Mouse (Mus musculus) forebrain, embryonic 11.5 days (tissue): Measurements from ENCODE around the gene Aars. TPM values are rescaled to one million over a fixed set of nuclear protein-coding genes. Genes with fewer than 3 reads are reported as not detected.

ENCODE experiments used
- ATAC-seq: fragments of 200-750 bp; cut with Nextera tagmentation; replicated peaks from 2 replicates; pipeline ENCODE4 v1.8.0; 2017; ENCODE audit warnings: moderate TSS enrichment; ENCODE audit not compliant: low FRiP score
- DNase-seq: peaks from one replicate; pipeline ENCODE4 v3.0.0-alpha.2; 2017; ENCODE audit warnings: low spot score
- H3K27ac ChIP-seq: fragments of 300-500 bp; sonication (generic); 2 replicates; pipeline ENCODE4 v1.5.1; 2014; ENCODE audit warnings: low read depth, low read length
- H3K27me3 ChIP-seq: fragments of 300-500 bp; sonication (generic); 2 replicates; pipeline ENCODE4 v1.6.1; 2014; ENCODE audit warnings: mild to moderate bottlenecking, low read length, mixed read lengths; ENCODE audit not compliant: control insufficient read depth, insufficient read depth
- H3K36me3 ChIP-seq: fragments of 300-500 bp; sonication (generic); 2 replicates; pipeline ENCODE4 v1.6.1; 2014; ENCODE audit warnings: mild to moderate bottlenecking, low read length, moderate library complexity, mixed read lengths; ENCODE audit not compliant: control insufficient read depth, insufficient read depth
- H3K4me1 ChIP-seq: fragments of 300-500 bp; sonication (generic); replicated peaks from 2 replicates; pipeline ENCODE4 v1.6.1; 2014; ENCODE audit warnings: low read length, mixed read lengths; ENCODE audit not compliant: control insufficient read depth, insufficient read depth
- H3K4me2 ChIP-seq: fragments of 300-500 bp; sonication (generic); 2 replicates; pipeline ENCODE4 v1.6.1; 2014; ENCODE audit warnings: low read depth, mild to moderate bottlenecking, low read length, moderate library complexity, mixed read lengths; ENCODE audit not compliant: severe bottlenecking
- H3K4me3 ChIP-seq: fragments of 300-500 bp; sonication (generic); 2 replicates; pipeline ENCODE4 v1.5.1; 2014; ENCODE audit warnings: low read depth, low read length
- H3K9ac ChIP-seq: fragments of 300-500 bp; sonication (generic); 2 replicates; pipeline ENCODE4 v1.6.1; 2014; ENCODE audit warnings: low read length
- H3K9me3 ChIP-seq: fragments of 300-500 bp; sonication (generic); 2 replicates; pipeline ENCODE4 v1.6.1; 2016; ENCODE audit warnings: low read length, mixed read lengths; ENCODE audit not compliant: control insufficient read depth
- WGBS: fragments of 180-500 bp; shearing (Covaris S2); extraction: QIAGEN DNeasy Blood & Tissue Kit; methylation state at CpG from one replicate; pipeline ENCODE4 v1.1.7; 2014; 5-methylcytosine and 5-hydroxymethylcytosine counted together
- polyA plus RNA-seq: library from polyadenylated mRNA; unstranded; fragments of >200 nt; fragmentation: Nextera tagmentation; extraction: Ambion mirVana; gene quantifications from 2 replicates; pipeline ENCODE4 v1.2.1, GENCODE M21; 2014

The Aars gene
- polyA plus RNA-seq, 1 experiment from 2014 or later = 79.0 TPM

- H3K4me2 ChIP-seq = peak overlapping the region; percentile 84
- H3K4me1 ChIP-seq = no peaks in the 10 kb centered on the region
- H3K9ac ChIP-seq = peak overlapping the region; percentile 84
- peak overlapping the region; percentile 72 for H3K4me3 ChIP-seq
- H3K27ac ChIP-seq = no peak overlapping the region
- no peaks in the 10 kb centered on the region for H3K27me3 ChIP-seq
- H3K9me3 ChIP-seq = no peaks in the 10 kb centered on the region
- DNase-seq (peak; percentile 86), ATAC-seq (peak; percentile 88)
- under 1% methylated on average over 31 of the region's 31 CpGs for WGBS
- H3K36me3 ChIP-seq = no peaks in the 10 kb centered on the region
Measured at GRCm38 (mm10) chr8:111027391-111027937, 5.5 kb upstream of the Aars start.

- Histone ChIP-seq H3K4me3 (no peak overlapping the region), H3K9ac (no peak overlapping the region), H3K9me3 (no peaks in the 10 kb centered on the region), H3K27me3 (no peaks in the 10 kb centered on the region), H3K36me3 (no peaks in the 10 kb centered on the region), H3K4me2 (no peak overlapping the region), H3K27ac (no peak overlapping the region), H3K4me1 (no peaks in the 10 kb centered on the region; the same call in 1 of the 2 replicates)
- 62% methylated on average over 4 of the region's 4 CpGs for WGBS
- DNase-seq (no peak), ATAC-seq (no peak)
Measured at GRCm38 (mm10) chr8:111029589-111029988, 3.4 kb upstream of the Aars start.

DNA sequence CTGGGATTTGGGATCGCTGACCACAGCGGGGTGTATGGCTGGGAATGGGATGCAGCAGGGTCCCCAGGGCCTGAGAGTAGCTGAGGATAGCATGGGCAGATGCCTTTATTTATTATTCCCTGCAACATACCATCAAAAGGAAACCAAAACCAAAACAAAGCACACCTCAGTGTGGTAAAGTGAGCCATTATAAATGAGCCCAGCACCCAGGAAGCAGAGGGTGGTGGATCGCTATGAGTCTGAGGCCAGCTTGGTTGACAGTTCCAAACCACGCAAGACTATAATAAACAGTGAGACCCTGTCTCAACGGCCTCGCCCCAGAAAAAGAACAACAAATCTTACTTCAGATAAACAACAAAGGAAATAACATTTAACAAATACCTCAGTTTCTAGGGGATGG, 2.9 kb upstream of the Aars start:
- Histone ChIP-seq H3K27me3 (no peaks in the 10 kb centered on the region), H3K9ac (no peak overlapping the region), H3K4me1 (peaks cover 2% of the 10 kb centered on the region; the same call in 1 of the 2 replicates), H3K27ac (no peak overlapping the region), H3K4me2 (no peak overlapping the region), H3K9me3 (no peaks in the 10 kb centered on the region), H3K4me3 (no peak overlapping the region), H3K36me3 (no peaks in the 10 kb centered on the region)
- WGBS = 79% methylated on average over 6 of the region's 6 CpGs
- DNase-seq (no peak), ATAC-seq (no peak)

GRCm38 (mm10) chr8:111031572-111031971, 1.4 kb upstream of the Aars start, which contains the start of gene Ddx19b:
Ddx19b (minus strand) TSS chr8:111031751.
- H3K4me1 ChIP-seq = peaks cover 2% of the 10 kb centered on the region
- no peak for DNase-seq
- no peak within 1 kb of the TSS for H3K4me2 ChIP-seq
- no peak for ATAC-seq
- H3K4me3 ChIP-seq = no peak within 1 kb of the TSS
- H3K9ac ChIP-seq = no peak within 1 kb of the TSS
- 93% methylated on average over 19 of the region's 19 CpGs for WGBS
- H3K27me3 ChIP-seq = no peaks in the 10 kb centered on the region
- H3K9me3 ChIP-seq = no peaks in the 10 kb centered on the region
- H3K27ac ChIP-seq = no peak within 1 kb of the TSS
- H3K36me3 ChIP-seq = no peaks in the 10 kb centered on the region

DNA sequence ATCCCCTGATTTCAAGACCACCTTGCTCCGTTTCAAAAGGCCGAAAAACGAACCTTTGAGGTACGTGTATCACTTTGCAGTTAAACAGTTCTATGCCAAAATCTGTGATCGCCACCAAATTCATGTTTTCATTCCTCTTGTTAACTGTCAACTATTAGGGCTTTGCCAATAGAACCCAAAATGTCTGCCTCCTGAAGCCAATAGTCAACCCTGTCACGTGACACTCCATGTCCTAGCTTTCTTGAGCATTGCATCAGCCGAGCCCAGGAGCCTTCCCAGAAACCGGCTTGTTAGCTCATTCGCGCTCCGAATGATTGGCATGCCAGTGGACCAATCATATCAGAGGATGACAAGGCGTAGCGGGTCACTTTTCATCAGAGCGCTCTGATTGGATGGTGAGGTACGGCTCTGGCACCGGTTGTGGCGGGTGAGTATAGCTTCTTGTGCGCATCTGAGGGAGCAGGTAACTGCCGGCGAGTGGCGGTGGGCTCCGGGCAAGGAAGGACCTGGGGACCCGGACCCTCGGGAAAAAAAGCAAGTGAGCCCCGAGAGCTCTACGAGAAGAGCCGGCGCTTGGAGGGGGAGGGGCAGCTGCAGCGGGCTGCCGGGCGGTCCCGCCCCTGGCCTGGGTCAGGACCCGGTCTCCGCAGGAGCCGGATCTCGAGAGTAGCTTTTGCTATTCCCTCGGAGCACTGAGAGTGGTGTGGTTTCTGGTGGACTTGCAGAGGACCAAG, 705 bp downstream of the Aars start:
- DNase-seq = peak; percentile 95
- H3K4me2 ChIP-seq = peak overlapping the region; percentile 68

GRCm38 (mm10) chr8:111034276-111034675, 1.3 kb downstream of the Aars start:
- H3K36me3 ChIP-seq = peaks cover 9% of the 10 kb centered on the region; the same call in 1 of the 2 replicates
- H3K9me3 ChIP-seq = no peaks in the 10 kb centered on the region
- 24% methylated on average over 12 of the region's 12 CpGs for WGBS
- no peaks in the 10 kb centered on the region for H3K27me3 ChIP-seq
- H3K4me2 ChIP-seq = peak overlapping the region; percentile 68
- peak overlapping the region; percentile 79 for H3K4me3 ChIP-seq
- peaks cover 2% of the 10 kb centered on the region for H3K4me1 ChIP-seq
- peak; percentile 63 for DNase-seq
- peak overlapping the region; percentile 80; the same call in 1 of the 2 replicates for H3K27ac ChIP-seq
- peak; percentile 27; the same call in 1 of the 2 replicates for ATAC-seq
- H3K9ac ChIP-seq = peak overlapping the region; percentile 66

More for the DNA sequence above, 705 bp downstream of the Aars start:
- WGBS = 6% methylated on average over 37 of the region's 37 CpGs
- Histone ChIP-seq H3K27me3 (no peaks in the 10 kb centered on the region), H3K36me3 (peaks cover 6% of the 10 kb centered on the region; the same call in 1 of the 2 replicates), H3K4me3 (peak overlapping the region; percentile 79), H3K27ac (peak overlapping the region; percentile 80), H3K4me1 (peaks cover 2% of the 10 kb centered on the region), H3K9ac (peak overlapping the region; percentile 66), H3K9me3 (no peaks in the 10 kb centered on the region)
- peak; percentile 99 for ATAC-seq

GRCm38 (mm10) chr8:111036591-111036990, 3.6 kb downstream of the Aars start:
- no peak for ATAC-seq

GRCm38 (mm10) chr8:111042546-111042945, 9.6 kb downstream of the Aars start:
- 94% methylated on average over 19 of the region's 19 CpGs for WGBS
- ATAC-seq = no peak
- Histone ChIP-seq H3K27ac (no peak overlapping the region), H3K4me3 (no peak overlapping the region), H3K9me3 (no peaks in the 10 kb centered on the region), H3K27me3 (no peaks in the 10 kb centered on the region), H3K4me2 (no peak overlapping the region), H3K36me3 (peaks cover 36% of the 10 kb centered on the region), H3K9ac (no peak overlapping the region), H3K4me1 (no peaks in the 10 kb centered on the region)
- DNase-seq = no peak

More at GRCm38 (mm10) chr8:111036591-111036990, 3.6 kb downstream of the Aars start:
- DNase-seq = no peak
- Histone ChIP-seq H3K36me3 (peaks cover 18% of the 10 kb centered on the region; the same call in 1 of the 2 replicates), H3K9ac (no peak overlapping the region), H3K27ac (no peak overlapping the region), H3K4me3 (no peak overlapping the region), H3K4me1 (peaks cover 2% of the 10 kb centered on the region), H3K9me3 (no peaks in the 10 kb centered on the region), H3K4me2 (no peak overlapping the region), H3K27me3 (no peaks in the 10 kb centered on the region)
- WGBS = 96% methylated on average over 15 of the region's 15 CpGs
